Mouse (Mus musculus) limb, embryonic 12.5 days (tissue): ENCODE measurements at regions not wholly inside any gene's neighbourhood (a gene's known extent, or its start where the extent isn't known, plus 50 kb on each side); places are given as distances from the start of the nearest gene placed in this dataset.

ENCODE experiments used
- ATAC-seq: fragments of 200-750 bp; cut with Nextera tagmentation; 2 replicates; pipeline ENCODE4 v1.8.0; 2017; ENCODE audit warnings: low read depth, moderate TSS enrichment; ENCODE audit not compliant: insufficient number of reproducible peaks, insufficient read depth, low FRiP score, low TSS enrichment
- H3K27ac ChIP-seq: fragments of 300-500 bp; sonication (generic); 2 replicates; pipeline ENCODE4 v1.5.1; 2016; ENCODE audit warnings: mild to moderate bottlenecking, moderate library complexity
- H3K27me3 ChIP-seq: fragments of 300-500 bp; sonication (generic); 2 replicates; pipeline ENCODE4 v1.6.1; 2016; ENCODE audit warnings: mild to moderate bottlenecking, moderate library complexity
- H3K36me3 ChIP-seq: fragments of 300-500 bp; sonication (generic); 2 replicates; pipeline ENCODE4 v1.6.1; 2016; ENCODE audit warnings: mild to moderate bottlenecking, moderate library complexity
- H3K4me1 ChIP-seq: fragments of 300-500 bp; sonication (generic); replicated peaks from 2 replicates; pipeline ENCODE4 v1.6.1; 2016
- H3K4me2 ChIP-seq: fragments of 300-500 bp; sonication (generic); 2 replicates; pipeline ENCODE4 v1.6.1; 2016; ENCODE audit warnings: mild to moderate bottlenecking, moderate library complexity
- H3K4me3 ChIP-seq: fragments of 300-500 bp; sonication (generic); replicated peaks from 2 replicates; pipeline ENCODE4 v1.5.1; 2016; ENCODE audit warnings: mild to moderate bottlenecking
- H3K9ac ChIP-seq: fragments of 300-500 bp; sonication (generic); replicated peaks from 2 replicates; pipeline ENCODE4 v1.6.1; 2016; ENCODE audit warnings: mild to moderate bottlenecking, moderate library complexity
- H3K9me3 ChIP-seq: fragments of 300-500 bp; sonication (generic); 2 replicates; pipeline ENCODE4 v1.6.1; 2016; ENCODE audit warnings: mild to moderate bottlenecking, moderate library complexity
- WGBS: fragments of 180-500 bp; shearing (Covaris S2); methylation state at CpG from one replicate; pipeline ENCODE4 v1.1.7; 2016; 5-methylcytosine and 5-hydroxymethylcytosine counted together

DNA sequence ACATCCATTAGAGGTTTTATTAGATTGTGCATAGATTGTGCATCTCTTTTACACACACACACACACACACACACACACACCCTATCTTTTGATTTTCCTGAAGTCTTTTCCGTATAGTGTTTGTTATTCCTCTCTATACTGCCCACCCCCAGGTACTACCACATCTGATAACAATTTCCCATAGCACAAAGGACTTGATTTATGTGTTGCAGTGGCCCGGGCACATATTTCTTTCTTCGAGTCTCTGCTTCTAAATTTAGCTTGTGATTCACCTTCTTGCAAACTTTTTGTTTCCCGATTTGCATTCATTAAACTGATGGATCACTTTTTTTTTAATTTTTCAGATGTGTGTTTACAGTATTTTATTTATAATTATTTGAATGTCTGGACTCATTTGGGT, 254.8 kb downstream of the Pcdh18 start:
- H3K4me3 ChIP-seq: no peak overlapping the region
- WGBS: 23% methylated on average over 4 of the region's 4 CpGs
- H3K4me2 ChIP-seq: no peak overlapping the region
- H3K27me3 ChIP-seq: no peaks in the 10 kb centered on the region
- no peaks in the 10 kb centered on the region for H3K4me1 ChIP-seq
- H3K9me3 ChIP-seq: no peaks in the 10 kb centered on the region
- no peak overlapping the region for H3K9ac ChIP-seq
- H3K36me3 ChIP-seq: no peaks in the 10 kb centered on the region
- H3K27ac ChIP-seq: no peak overlapping the region
- no peak for ATAC-seq

- H3K36me3 ChIP-seq: no peaks in the 10 kb centered on the region
- WGBS: 41% methylated on average over 8 of the region's 8 CpGs
- H3K4me3 ChIP-seq: no peak overlapping the region
- no peaks in the 10 kb centered on the region for H3K9me3 ChIP-seq
- no peaks in the 10 kb centered on the region for H3K4me1 ChIP-seq
- no peak overlapping the region for H3K4me2 ChIP-seq
- no peak overlapping the region for H3K9ac ChIP-seq
- H3K27me3 ChIP-seq: no peaks in the 10 kb centered on the region
- no peak overlapping the region for H3K27ac ChIP-seq
- ATAC-seq: no peak
Measured at GRCm38 (mm10) chr3:49485105-49485504, 272.0 kb downstream of the Pcdh18 start.
